Mouse (Mus musculus) kidney, adult 2 months (tissue): ENCODE measurements at regions not wholly inside any gene's neighbourhood (a gene's known extent, or its start where the extent isn't known, plus 50 kb on each side); places are given as distances from the start of the nearest gene placed in this dataset.

Source experiments
- CTCF ChIP-seq: fragments of 200-500 bp; conservative IDR thresholded peaks from 2 replicates; pipeline ENCODE4 v1.5.1; 2011; ENCODE audit warnings: low read depth, mild to moderate bottlenecking, control low read depth, low read length, moderate library complexity, mixed read lengths; ENCODE audit not compliant: insufficient read depth, insufficient read length
- POLR2A ChIP-seq: fragments of 200-500 bp; IDR thresholded peaks from one replicate; pipeline ENCODE4 v1.6.1; 2011; ENCODE audit warnings: low read depth, low read length, control low read depth

- TF ChIP-seq CTCF (no peak), POLR2A (no peak)
Measured at GRCm38 (mm10) chr15:50283491-50283890, 3601.2 kb upstream of the Gm7489 start.
